Mouse (Mus musculus): ENCODE results near the gene Lmbr1.

Gene Lmbr1

DNA sequence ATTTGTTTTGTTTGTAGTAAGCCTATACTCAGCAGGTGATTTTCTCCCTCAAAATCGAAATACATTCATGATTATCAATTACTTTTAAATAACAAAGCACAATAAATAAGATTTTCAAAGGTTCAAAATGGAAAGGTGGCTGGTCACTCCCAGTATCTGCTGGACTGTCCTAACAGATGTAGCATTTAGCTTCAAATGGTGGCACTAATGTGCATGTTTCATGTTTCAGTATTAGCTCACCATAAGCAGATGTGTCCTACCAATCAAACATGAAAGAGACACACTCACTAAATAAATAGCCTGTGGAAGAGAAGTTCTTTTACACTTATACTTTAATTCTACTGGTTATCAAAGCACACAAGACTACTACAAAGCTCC lies 126.7 kb downstream of the Lmbr1 start:
- no peak for DNase-seq

DNA sequence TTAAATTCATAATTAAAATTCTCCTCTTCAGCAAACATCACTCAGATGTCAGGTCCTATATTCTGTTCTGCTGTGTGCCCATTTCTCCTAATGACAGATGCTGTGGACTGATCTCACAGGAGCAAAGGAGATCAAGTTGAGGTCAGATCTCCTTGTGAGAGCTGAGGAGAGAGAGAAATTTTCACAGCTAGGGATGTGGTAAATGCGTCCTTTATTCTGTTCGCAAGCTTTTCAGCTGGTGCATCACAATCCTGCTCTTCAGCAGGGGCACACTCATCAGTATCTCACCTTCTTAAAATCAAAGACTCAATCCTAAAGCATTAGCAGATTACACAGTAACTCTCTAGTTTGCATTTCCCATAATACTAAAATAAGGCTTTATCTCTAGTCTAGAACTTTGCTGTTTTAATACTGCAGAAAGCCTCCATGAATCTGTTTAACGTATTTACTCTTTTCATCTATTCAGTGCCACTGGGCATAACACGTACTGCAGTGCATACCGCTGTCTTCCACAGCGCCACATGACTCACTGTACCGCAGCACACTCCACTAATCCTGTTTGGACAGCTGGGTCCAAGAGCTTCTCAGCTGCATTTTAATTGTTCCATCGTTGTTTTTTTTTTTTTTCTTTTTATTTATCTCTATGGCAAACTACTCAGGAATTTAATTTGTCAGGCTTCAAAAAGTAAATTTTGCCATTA lies 127.2 kb downstream of the Lmbr1 start:
- no peak for DNase-seq

DNA sequence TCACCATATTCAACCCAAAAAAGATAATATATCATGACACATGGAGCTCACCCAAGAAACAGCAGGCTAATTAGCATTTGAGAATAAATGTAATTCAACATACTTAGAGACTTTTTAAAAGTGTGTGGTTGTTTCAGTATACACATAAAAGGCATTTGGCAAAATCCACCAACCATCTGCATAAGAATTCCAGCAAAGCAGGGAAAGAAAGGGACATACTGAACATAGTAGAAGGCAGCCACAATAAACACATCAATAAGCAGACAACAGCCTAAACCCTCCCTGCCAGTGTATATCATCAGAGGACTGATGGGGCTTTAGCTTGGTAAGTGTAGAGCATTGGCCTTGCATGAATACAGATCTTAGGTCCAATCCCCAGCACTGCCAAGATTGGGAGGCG lies 133.4 kb downstream of the Lmbr1 start:
- no peak for DNase-seq

DNA sequence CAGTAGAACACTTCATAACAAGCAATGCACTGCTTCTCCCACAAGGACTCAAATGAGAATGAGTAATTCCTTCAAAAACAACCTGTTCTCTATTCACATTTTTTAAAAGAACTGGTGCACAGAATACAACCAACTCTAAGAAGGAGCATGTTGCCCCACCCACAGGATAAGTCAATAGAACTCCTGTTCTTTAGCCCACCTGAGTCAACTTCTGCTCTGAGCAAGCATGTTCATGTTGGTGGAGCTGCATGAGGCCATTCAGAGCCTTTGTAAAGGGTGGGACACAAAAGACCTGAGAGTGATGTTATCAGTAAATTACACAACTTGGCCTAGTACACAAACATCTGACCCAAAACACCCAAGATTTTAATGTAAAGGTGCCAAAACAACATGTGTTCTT lies 139.8 kb downstream of the Lmbr1 start:
- DNase-seq: no peak

DNA sequence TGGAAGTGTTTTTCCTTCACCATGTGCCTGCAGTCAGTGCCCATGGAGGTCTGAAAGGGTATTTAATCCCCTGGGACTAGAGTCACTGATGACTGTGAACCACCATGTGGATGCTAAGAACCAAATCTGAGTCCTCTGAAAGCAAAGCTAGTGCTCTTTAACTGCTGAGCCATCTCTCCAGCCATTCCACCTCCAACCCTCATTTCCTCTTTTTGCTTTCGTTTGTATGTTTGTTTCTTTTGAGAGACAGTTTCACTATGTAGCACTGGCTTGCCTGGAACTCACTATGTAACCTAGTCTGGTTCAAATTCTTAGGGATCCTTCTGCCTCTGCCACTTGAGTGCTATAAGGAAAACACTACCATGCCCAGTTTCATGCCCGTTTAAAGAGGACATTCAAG lies 147.7 kb downstream of the Lmbr1 start:
- no peak for DNase-seq

DNA sequence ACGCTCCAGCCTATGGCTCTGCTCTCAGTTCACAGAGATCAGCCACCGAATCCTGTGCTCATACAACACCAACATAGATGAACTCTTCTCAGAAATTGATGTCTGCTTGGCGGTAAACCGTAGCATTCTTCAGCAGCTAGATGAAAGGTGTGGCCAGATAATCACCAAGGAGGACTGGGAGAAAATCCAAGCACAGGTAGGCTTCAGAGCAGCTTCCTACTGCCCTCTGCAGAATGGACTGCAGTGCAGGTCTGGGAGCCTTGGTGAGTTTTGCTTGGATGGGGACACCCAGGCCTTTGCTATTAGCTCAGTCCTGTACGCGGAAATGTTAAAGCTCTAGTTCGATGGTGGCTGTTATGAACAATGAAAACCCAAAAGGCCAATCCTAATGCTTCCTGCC lies 154.1 kb downstream of the Lmbr1 start:
- no peak for DNase-seq

DNA sequence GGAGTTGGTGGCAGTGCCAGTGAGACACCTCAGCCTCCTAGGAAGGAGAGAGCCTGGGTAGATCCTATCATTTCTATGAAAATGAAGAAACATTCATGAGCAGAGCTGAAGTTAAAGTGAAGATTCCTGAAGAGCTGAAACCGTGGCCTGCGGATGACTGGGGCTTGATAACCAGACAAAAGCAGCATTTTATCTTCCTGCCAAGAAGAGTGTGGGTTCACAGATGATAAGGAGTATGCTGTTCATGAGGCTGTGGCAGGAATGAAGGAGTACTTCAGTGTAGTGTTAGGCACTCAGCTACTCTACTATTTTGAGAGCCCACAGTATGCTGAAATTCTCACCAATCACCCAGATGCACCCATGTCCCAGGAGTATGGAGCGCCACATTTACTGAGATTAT lies 160.2 kb downstream of the Lmbr1 start:
- DNase-seq: no peak

DNA sequence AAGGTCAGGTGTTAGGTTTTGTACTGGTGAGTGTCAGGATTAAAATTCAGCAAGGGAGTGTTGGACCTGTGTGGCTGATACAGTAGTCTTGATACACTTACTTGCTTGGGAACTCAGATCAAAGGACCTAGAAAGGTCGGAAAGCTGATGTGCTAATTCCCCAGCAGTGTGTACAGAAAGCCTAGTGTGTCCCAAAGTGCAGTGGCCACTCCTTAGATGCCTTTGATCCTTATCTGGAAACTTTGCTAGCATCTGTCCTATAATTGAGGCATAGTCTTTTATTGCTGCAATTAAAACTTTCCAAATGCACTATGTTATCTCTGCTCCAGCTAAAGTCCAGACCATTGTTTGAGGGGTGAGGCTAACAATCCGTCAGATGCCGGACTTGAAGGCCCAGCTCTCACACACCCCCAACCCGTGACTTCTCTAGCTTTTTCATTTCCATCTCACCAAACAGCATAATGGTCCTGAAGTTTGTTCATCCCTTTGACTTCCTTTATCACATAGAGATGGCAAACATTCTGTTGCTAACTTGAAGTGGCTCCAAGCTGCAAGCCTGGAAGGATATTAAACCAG lies 166.1 kb downstream of the Lmbr1 start:
- no peak for DNase-seq

DNA sequence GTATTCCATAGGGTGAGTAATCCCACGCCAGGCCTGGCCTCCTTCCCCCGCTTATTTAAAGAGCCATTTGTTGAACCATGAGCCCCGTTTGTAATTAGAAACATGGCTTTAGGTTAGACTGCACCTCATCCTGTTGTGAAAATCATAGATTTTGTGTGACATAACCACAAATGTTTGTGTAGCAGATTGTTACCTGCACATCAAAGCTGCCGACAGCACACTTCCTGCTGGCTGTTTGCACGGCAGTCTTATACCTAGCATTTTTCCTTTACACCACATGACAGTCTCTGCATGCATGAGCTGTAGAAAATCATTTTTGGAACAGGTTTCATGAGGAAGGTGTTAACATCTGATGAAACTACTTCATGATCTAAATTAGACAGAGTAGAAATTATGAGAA lies 172.5 kb downstream of the Lmbr1 start:
- no peak for DNase-seq

DNA sequence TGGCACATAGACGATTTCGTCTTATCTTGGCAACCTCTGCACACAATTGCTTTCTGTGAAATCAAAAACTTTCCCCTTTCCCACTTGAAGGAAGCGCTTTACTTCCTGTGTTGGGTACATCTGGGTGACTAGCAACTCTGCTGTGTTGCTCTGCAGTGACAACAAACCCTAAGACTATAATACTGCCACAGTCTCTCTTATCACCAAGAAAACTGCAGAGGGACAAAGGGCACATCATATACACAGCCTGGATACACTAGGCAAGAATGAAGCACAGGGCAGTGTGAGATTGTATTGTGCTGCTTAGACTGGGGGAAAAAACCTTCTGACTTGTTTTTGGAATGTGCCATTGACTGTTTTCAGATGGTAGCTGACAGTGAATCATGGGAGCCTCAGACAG lies 178.3 kb downstream of the Lmbr1 start:
- DNase-seq: no peak

DNA sequence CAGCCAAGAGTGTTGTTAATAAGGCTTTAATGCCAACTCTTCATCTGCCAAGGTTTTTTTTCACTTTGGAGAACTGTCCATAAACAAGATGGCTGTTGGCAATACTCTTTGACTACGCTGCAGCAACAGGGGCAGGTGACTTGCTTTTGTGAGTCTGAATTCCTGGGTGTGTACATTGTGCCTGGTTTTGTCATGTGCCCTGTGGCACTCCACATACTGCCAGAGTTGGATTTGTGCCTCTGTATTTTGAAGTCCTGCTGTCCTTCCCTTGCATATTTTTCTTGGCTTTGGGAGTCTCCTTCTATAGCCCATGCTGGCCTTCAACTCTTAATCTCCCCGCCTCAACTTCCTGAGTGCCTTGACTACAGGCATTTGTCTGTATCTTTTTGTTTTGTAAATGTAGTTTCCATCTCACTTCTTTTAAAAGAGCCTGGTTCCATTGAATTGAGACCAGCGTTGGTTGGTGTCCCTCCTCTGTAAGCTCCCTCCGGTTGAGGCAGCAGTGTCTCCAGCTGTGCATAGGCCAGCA lies 179.2 kb downstream of the Lmbr1 start:
- no peak for DNase-seq

DNA sequence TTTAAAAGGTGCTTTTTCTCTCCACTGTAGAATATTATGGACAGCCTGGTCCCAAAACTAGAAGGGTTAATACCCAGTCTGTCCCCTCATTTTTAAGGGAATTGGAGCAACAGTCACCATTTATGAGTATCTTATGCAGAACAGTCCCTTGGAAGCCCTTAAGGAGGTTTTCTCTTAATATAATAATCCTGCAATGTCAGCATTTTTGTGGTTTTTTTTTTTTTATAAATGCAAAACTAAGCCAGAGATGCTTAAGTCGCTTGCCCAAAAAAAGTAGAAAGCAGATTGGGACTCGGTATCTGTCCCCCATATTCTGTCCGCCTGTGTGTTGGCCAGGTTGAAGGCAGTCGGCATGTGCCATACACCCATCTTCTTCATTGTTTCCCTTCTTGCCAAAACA lies 181.0 kb downstream of the Lmbr1 start:
- DNase-seq: no peak

DNA sequence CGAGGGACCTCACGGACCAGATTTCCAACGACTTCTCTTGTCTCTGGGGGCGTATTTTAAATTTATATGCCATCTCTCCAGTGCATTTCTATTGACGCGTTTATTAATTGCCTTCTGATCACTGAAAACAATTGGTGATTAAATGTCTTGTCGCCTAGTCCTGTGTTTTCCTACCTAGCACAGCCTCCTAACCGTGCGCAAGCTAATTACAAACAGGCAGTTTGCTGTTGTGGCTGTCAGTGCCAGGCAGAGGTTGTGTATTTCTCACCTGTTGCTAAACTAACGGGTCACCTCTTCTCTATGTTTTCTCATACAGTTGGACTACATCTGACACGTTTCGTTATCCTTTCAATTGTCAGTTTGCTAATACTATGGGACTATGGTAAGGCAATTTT lies 181.9 kb downstream of the Lmbr1 start:
- DNase-seq: no peak

DNA sequence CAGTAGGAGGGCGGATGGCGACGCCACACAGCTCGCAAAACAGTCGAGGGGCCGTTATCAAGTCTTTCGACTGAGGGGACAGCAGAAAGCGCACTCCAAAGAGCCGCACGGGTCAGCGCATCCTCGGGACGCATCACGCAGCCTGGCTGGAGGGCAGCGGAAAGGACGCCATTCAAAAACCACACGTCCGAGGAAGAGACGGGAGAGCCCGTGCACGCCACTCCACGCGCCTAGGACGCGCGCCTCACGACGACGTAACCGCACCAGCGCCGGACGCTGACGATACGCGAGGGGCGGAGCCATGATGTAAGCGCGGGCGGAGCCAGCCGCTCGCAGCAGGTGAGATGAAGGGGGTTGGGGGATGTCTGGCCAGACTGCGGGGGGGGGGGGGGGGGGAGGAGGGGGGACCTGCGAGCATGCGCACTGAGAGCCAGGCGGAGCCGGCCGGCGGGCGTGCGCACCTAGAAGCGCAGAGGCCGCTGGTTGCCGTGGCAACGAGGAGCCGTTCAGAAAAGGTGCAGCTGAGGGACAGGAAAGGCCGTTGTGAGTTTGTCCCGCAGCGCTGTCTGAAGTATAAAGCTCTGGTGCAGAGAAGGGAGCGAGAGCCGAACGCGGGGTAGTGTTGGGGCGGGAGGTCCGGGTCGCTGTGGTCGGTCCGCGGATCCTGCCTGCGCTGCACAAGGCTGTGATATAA lies 182.5 kb downstream of the Lmbr1 start, which contains the start of gene Rnf32:
Gene Rnf32 (plus strand): TSS at position 423 of the 694 bp plus-strand sequence.
- DNase-seq: peak; percentile 85 to 90

DNA sequence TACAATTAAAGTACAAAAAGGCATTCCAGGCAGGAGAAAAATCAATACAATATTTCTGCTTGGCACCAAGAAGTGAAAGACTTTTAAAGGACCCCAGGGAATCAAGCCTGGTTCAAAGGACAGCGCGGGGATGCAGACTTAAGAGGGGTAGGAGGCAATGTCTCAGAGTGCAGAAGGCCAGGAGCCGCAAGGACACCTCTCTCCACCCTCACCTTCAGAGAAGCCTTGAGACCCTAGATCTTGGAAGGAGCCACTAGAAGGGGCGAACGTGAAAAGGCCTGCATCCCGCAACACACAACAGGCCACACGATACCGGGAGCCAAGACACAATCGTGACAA lies 183.0 kb downstream of the Lmbr1 start:
- no peak for DNase-seq

DNA sequence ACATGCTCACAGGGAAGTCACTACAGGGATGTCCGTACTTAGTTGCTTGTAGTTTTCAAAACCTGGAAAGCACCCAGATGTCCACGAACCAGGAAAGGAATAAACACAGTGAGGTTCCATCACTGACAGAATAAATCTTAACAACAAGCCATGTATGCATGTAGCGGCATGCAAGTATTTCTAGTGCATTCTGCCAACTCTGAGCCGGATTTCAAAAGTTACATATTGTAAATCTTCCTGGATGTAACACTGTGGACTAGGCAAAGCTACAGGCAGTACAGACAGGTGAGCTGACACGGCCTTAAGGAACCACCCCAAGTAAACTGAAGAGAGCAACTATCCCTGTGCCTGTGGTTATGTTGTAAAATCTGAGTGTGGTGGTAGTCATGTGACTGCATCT lies 191.4 kb downstream of the Lmbr1 start:
- no peak for DNase-seq
